Mouse (Mus musculus): ENCODE data around the gene Pald1. TPM values are rescaled to one million over a fixed set of nuclear protein-coding genes. Genes with fewer than 3 reads are reported as not detected.

The Pald1 gene
- polyA plus RNA-seq, 1 experiment from 2014 or later: 21.0 TPM

GRCm38 (mm10) chr10:61285271-61285670 lies 98.1 kb downstream of the Pald1 start:
- Histone ChIP-seq H3K9ac (ENCODE audit: low read length) (no peak overlapping the region), H3K36me3 (ENCODE audit: control insufficient read depth, insufficient read depth) (no peaks in the 10 kb centered on the region), H3K4me1 (ENCODE audit: control insufficient read depth, insufficient read depth, low read length) (peaks cover 16% of the 10 kb centered on the region), H3K9me3 (replicated peaks; ENCODE audit: control insufficient read depth, low read length) (no peaks in the 10 kb centered on the region), H3K4me3 (ENCODE audit: low read length) (no peak overlapping the region), H3K27me3 (ENCODE audit: control insufficient read depth, insufficient read depth, low read length) (no peaks in the 10 kb centered on the region), H3K4me2 (ENCODE audit: low read depth, low read length) (no peak overlapping the region), H3K27ac (ENCODE audit: low read length) (peak overlapping the region; percentile 6; the same call in 1 of the 2 replicates)
- WGBS: 77% methylated on average over 11 of the region's 11 CpGs
- ATAC-seq (replicated peaks; ENCODE audit: extremely low read depth, insufficient read depth, low FRiP score): peak; percentile 49

DNA sequence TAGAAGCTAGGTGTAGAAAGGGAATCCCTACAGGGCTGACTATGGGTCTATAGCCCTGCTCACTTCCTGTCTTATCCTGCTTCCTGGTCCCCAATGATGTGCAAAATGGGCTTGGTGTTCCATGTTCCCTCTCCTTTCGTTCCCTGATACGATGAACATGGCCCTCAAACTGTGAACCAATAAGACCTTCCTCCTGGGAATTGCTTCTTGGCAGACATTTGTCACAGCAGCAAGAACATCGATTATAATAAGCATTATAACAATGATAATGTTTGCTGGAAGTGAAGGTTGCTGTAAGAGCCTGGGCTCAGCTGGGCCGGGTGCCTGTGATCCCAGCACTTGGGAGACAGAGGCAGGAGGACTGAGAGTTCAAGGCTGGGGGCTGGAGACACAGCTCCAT lies 99.0 kb downstream of the Pald1 start:
- 86% methylated on average over 4 of the region's 4 CpGs for WGBS
- Histone ChIP-seq H3K27me3 (ENCODE audit: control insufficient read depth, insufficient read depth, low read length) (no peaks in the 10 kb centered on the region), H3K4me1 (ENCODE audit: control insufficient read depth, insufficient read depth, low read length) (peaks cover 13% of the 10 kb centered on the region; the same call in 1 of the 2 replicates), H3K27ac (ENCODE audit: low read length) (no peak overlapping the region), H3K9ac (ENCODE audit: low read length) (no peak overlapping the region), H3K4me3 (ENCODE audit: low read length) (no peak overlapping the region), H3K9me3 (replicated peaks; ENCODE audit: control insufficient read depth, low read length) (no peaks in the 10 kb centered on the region), H3K36me3 (ENCODE audit: control insufficient read depth, insufficient read depth) (no peaks in the 10 kb centered on the region), H3K4me2 (ENCODE audit: low read depth, low read length) (no peak overlapping the region)
- no peak for ATAC-seq (replicated peaks; ENCODE audit: extremely low read depth, insufficient read depth, low FRiP score)

DNA sequence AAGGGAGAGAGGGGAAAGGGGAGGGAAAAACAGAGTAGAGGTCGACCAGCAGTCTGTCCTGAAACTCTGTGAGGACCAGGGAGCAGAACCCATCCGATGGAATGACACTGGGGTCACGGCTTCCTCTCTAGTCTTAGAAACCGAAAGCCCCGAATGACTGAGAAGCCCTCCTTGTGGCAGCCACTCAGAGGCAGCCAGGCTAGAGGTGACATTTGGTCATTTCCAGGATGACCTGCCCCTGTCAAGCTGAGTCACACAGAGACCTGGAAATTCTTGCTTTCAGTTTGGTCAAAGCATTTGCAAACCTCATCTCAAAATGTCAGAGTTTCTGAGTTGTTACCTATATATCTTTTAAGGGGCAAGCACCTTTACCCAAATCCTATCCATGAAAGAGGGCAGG lies 102.2 kb downstream of the Pald1 start:
- peaks cover 5% of the 10 kb centered on the region; the same call in 1 of the 2 replicates for H3K4me1 ChIP-seq (ENCODE audit: control insufficient read depth, insufficient read depth, low read length)
- no peaks in the 10 kb centered on the region for H3K27me3 ChIP-seq (ENCODE audit: control insufficient read depth, insufficient read depth, low read length)
- H3K9me3 ChIP-seq (replicated peaks; ENCODE audit: control insufficient read depth, low read length): no peaks in the 10 kb centered on the region
- ATAC-seq (replicated peaks; ENCODE audit: extremely low read depth, insufficient read depth, low FRiP score): no peak
- WGBS: 69% methylated on average over 5 of the region's 5 CpGs
- no peak overlapping the region for H3K27ac ChIP-seq (ENCODE audit: low read length)
- H3K4me3 ChIP-seq (ENCODE audit: low read length): no peak overlapping the region
- H3K36me3 ChIP-seq (ENCODE audit: control insufficient read depth, insufficient read depth): no peaks in the 10 kb centered on the region
- no peak overlapping the region for H3K4me2 ChIP-seq (ENCODE audit: low read depth, low read length)
- no peak overlapping the region for H3K9ac ChIP-seq (ENCODE audit: low read length)

- Histone ChIP-seq H3K4me2 (ENCODE audit: low read depth, low read length) (no peak overlapping the region), H3K27me3 (ENCODE audit: control insufficient read depth, insufficient read depth, low read length) (peaks cover 5% of the 10 kb centered on the region; the same call in 1 of the 2 replicates), H3K4me1 (ENCODE audit: control insufficient read depth, insufficient read depth, low read length) (peaks cover 6% of the 10 kb centered on the region; the same call in 1 of the 2 replicates), H3K9ac (ENCODE audit: low read length) (no peak overlapping the region), H3K27ac (ENCODE audit: low read length) (peak overlapping the region; percentile 40), H3K9me3 (replicated peaks; ENCODE audit: control insufficient read depth, low read length) (no peaks in the 10 kb centered on the region), H3K4me3 (ENCODE audit: low read length) (no peak overlapping the region), H3K36me3 (ENCODE audit: control insufficient read depth, insufficient read depth) (no peaks in the 10 kb centered on the region)
- WGBS: 56% methylated on average over 14 of the region's 14 CpGs
- peak; percentile 45 for ATAC-seq (replicated peaks; ENCODE audit: extremely low read depth, insufficient read depth, low FRiP score)
These were observed 105.2 kb downstream of the Pald1 start for GRCm38 (mm10) chr10:61277918-61278674.

DNA sequence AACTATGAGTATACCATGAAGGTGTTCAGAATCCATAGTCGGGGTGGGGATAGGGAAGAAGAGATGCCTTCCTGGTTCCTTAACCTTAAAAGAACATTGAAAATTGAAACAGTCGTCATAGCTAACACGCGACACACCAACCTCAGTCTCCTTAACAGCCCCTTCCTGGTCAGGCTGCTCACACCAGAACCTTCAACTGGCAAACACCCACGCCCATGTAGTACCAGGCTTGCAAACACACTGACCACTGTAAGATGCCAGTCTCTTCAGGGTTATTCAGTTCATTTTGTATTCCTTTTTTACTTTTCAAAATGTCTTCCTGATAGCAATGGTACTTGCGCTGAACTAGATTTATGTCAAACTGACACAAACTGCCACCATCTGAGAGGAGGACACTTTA lies 106.3 kb downstream of the Pald1 start:
- H3K27ac ChIP-seq (ENCODE audit: low read length): no peak overlapping the region
- no peak for ATAC-seq (replicated peaks; ENCODE audit: extremely low read depth, insufficient read depth, low FRiP score)
- 91% methylated on average over 6 of the region's 6 CpGs for WGBS

DNA sequence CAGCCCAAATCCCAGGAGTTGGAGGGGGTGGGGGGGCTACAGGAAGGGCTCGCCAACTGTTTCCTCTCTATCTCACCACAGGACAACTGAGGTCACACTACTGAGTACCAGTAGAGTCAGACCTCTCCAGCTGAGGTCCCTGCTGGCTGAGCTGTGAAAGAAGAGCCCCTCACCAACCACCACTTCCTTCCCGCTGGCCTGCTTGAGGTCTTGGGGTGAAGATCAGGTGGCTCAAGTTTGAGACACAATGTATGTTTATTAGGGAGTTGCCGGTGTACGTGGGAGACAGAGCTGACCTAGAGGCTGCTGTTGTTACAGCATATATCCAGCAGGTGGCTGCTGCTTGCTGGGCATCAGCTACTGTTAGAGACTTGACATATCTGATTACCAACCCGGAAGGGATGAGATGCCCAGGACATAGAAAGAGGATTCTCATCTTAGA lies 107.6 kb downstream of the Pald1 start:
- H3K4me2 ChIP-seq (ENCODE audit: low read depth, low read length): peak overlapping the region; percentile 16; the same call in 1 of the 2 replicates
- no peaks in the 10 kb centered on the region for H3K9me3 ChIP-seq (replicated peaks; ENCODE audit: control insufficient read depth, low read length)
- peak overlapping the region; percentile 21; the same call in 1 of the 2 replicates for H3K9ac ChIP-seq (ENCODE audit: low read length)
- no peak overlapping the region for H3K4me3 ChIP-seq (ENCODE audit: low read length)
- H3K27me3 ChIP-seq (ENCODE audit: control insufficient read depth, insufficient read depth, low read length): peaks cover 5% of the 10 kb centered on the region; the same call in 1 of the 2 replicates
- peaks cover 14% of the 10 kb centered on the region for H3K4me1 ChIP-seq (ENCODE audit: control insufficient read depth, insufficient read depth, low read length)
- no peak overlapping the region for H3K27ac ChIP-seq (ENCODE audit: low read length)
- H3K36me3 ChIP-seq (ENCODE audit: control insufficient read depth, insufficient read depth): no peaks in the 10 kb centered on the region
- ATAC-seq (replicated peaks; ENCODE audit: extremely low read depth, insufficient read depth, low FRiP score): no peak
- under 1% methylated on average over 5 of the region's 5 CpGs for WGBS

More for the DNA sequence above, 106.3 kb downstream of the Pald1 start:
- Histone ChIP-seq H3K4me2 (ENCODE audit: low read depth, low read length) (no peak overlapping the region), H3K4me1 (ENCODE audit: control insufficient read depth, insufficient read depth, low read length) (peaks cover 11% of the 10 kb centered on the region), H3K27me3 (ENCODE audit: control insufficient read depth, insufficient read depth, low read length) (peaks cover 5% of the 10 kb centered on the region; the same call in 1 of the 2 replicates), H3K4me3 (ENCODE audit: low read length) (no peak overlapping the region), H3K36me3 (ENCODE audit: control insufficient read depth, insufficient read depth) (no peaks in the 10 kb centered on the region), H3K9me3 (replicated peaks; ENCODE audit: control insufficient read depth, low read length) (no peaks in the 10 kb centered on the region), H3K9ac (ENCODE audit: low read length) (no peak overlapping the region)

GRCm38 (mm10) chr10:61274532-61274931 lies 108.8 kb downstream of the Pald1 start:
- H3K4me2 ChIP-seq (ENCODE audit: low read depth, low read length): no peak overlapping the region
- H3K27ac ChIP-seq (ENCODE audit: low read length): no peak overlapping the region
- peaks cover 5% of the 10 kb centered on the region; the same call in 1 of the 2 replicates for H3K27me3 ChIP-seq (ENCODE audit: control insufficient read depth, insufficient read depth, low read length)
- H3K4me3 ChIP-seq (ENCODE audit: low read length): no peak overlapping the region
- no peak overlapping the region for H3K9ac ChIP-seq (ENCODE audit: low read length)
- H3K4me1 ChIP-seq (ENCODE audit: control insufficient read depth, insufficient read depth, low read length): peaks cover 14% of the 10 kb centered on the region
- no peaks in the 10 kb centered on the region for H3K36me3 ChIP-seq (ENCODE audit: control insufficient read depth, insufficient read depth)
- 40% methylated on average over 2 of the region's 2 CpGs for WGBS
- no peaks in the 10 kb centered on the region for H3K9me3 ChIP-seq (replicated peaks; ENCODE audit: control insufficient read depth, low read length)
- ATAC-seq (replicated peaks; ENCODE audit: extremely low read depth, insufficient read depth, low FRiP score): no peak

DNA sequence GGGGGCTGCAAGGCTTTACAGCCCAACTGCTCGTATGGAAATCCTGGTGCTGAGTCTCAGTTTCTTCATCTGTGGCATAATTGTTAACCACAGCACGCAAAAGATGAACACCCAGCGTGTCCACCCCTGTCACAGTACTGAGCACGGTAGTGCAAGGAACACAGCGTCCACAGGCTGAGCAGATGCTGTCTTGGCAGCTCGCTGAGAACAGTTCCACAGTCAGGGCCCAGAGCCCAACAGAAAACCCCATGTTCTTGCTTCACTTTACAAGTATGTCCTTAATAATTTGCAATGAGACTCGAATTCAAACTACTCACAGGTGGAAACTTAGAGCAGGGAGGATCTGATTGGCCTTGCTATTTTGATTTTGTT lies 109.5 kb downstream of the Pald1 start:
- WGBS: 64% methylated on average over 7 of the region's 7 CpGs
- no peak for ATAC-seq (replicated peaks; ENCODE audit: extremely low read depth, insufficient read depth, low FRiP score)
- H3K4me1 ChIP-seq (ENCODE audit: control insufficient read depth, insufficient read depth, low read length): peaks cover 14% of the 10 kb centered on the region
- H3K9me3 ChIP-seq (replicated peaks; ENCODE audit: control insufficient read depth, low read length): no peaks in the 10 kb centered on the region
- peak overlapping the region; percentile 75 for H3K4me2 ChIP-seq (ENCODE audit: low read depth, low read length)
- H3K4me3 ChIP-seq (ENCODE audit: low read length): peak overlapping the region; percentile 51
- H3K27me3 ChIP-seq (ENCODE audit: control insufficient read depth, insufficient read depth, low read length): peaks cover 5% of the 10 kb centered on the region; the same call in 1 of the 2 replicates
- no peaks in the 10 kb centered on the region for H3K36me3 ChIP-seq (ENCODE audit: control insufficient read depth, insufficient read depth)
- H3K9ac ChIP-seq (ENCODE audit: low read length): peak overlapping the region; percentile 64; the same call in 1 of the 2 replicates
- H3K27ac ChIP-seq (ENCODE audit: low read length): no peak overlapping the region
